Mouse (Mus musculus) stomach, postnatal 0 days (tissue): ENCODE measurements around the gene Ube2g1.

ENCODE experiments used
- CTCF ChIP-seq: IDR thresholded peaks from 2 replicates; pipeline ENCODE4 v1.5.1; 2016; ENCODE audit warnings: antibody characterized with exemption, low read depth, mild to moderate bottlenecking, moderate library complexity
- EP300 ChIP-seq: optimal IDR thresholded peaks from 2 replicates; pipeline ENCODE3; 2016; ENCODE audit warnings: antibody characterized with exemption

DNA sequence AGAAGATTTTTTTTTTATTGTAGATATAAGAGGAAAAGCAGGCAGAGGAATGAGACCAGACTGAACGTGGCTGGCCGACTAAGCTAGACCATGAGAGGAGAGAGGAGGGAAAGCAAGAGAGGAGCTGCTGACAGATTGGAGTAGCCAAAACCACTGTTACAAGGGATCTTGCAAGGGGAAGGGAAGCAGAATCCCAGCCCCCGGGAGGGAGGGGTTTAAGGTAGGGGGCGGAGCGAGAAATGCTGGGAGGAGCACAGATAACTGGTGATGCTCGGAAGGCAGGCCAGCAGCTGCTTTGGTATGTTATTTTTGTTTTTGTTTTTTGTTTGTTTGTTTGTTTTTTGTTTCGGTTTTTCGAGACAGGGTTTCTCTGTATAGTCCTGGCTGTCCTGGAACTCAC is 38.0 kb upstream of the Ube2g1 start:
- TF ChIP-seq CTCF = no peak
- TF ChIP-seq EP300 = no peak
